Mouse (Mus musculus) stomach, embryonic 15.5 days (tissue): ENCODE results near the gene Chdh. TPM values are rescaled to one million over a fixed set of nuclear protein-coding genes. Genes with fewer than 3 reads are reported as not detected.

Experiments used
- ATAC-seq: fragments of 200-750 bp; cut with Nextera tagmentation; 2 replicates; pipeline ENCODE4 v1.8.0; 2017; ENCODE audit warnings: low read depth, moderate number of reproducible peaks, moderate TSS enrichment; ENCODE audit not compliant: insufficient read depth, low FRiP score
- H3K27ac ChIP-seq: fragments of 300-500 bp; sonication (generic); 2 replicates; pipeline ENCODE4 v1.5.1; 2015; ENCODE audit warnings: mild to moderate bottlenecking, inconsistent platforms
- H3K27me3 ChIP-seq: fragments of 300-500 bp; sonication (generic); replicated peaks from 2 replicates; pipeline ENCODE4 v1.6.1; 2015; ENCODE audit warnings: inconsistent platforms
- H3K36me3 ChIP-seq: fragments of 300-500 bp; sonication (generic); 2 replicates; pipeline ENCODE4 v1.6.1; 2015; ENCODE audit warnings: inconsistent platforms
- H3K4me1 ChIP-seq: fragments of 300-500 bp; sonication (generic); 2 replicates; pipeline ENCODE4 v1.6.1; 2015; ENCODE audit warnings: inconsistent platforms
- H3K4me2 ChIP-seq: fragments of 300-500 bp; sonication (generic); 2 replicates; pipeline ENCODE4 v1.6.1; 2015; ENCODE audit warnings: mild to moderate bottlenecking, inconsistent platforms
- H3K4me3 ChIP-seq: fragments of 300-500 bp; sonication (generic); replicated peaks from 2 replicates; pipeline ENCODE4 v1.5.1; 2015; ENCODE audit warnings: inconsistent platforms
- H3K9ac ChIP-seq: fragments of 300-500 bp; sonication (generic); 2 replicates; pipeline ENCODE4 v1.6.1; 2015; ENCODE audit warnings: inconsistent platforms
- H3K9me3 ChIP-seq: fragments of 300-500 bp; sonication (generic); 2 replicates; pipeline ENCODE4 v1.6.1; 2016; ENCODE audit warnings: inconsistent platforms
- WGBS: fragments of 180-500 bp; shearing (Covaris S2); methylation state at CpG from one replicate; pipeline ENCODE4 v1.1.7; 2015; 5-methylcytosine and 5-hydroxymethylcytosine counted together
- microRNA-seq: library from miRNA; unstranded; fragments of <30 nt; microRNA quantifications from one replicate; pipeline ENCODE4, GENCODE M21; 2016
- polyA plus RNA-seq: library from polyadenylated mRNA; unstranded; fragments of >200 nt; fragmentation: Nextera tagmentation; extraction: Ambion mirVana; gene quantifications from 2 replicates; pipeline ENCODE4 v1.2.1, GENCODE M21; 2015

Gene Chdh
- polyA plus RNA-seq, 1 experiment from 2014 or later: 1.2 TPM

- Histone ChIP-seq H3K9ac (no peak overlapping the region), H3K36me3 (no peaks in the 10 kb centered on the region), H3K4me3 (no peak overlapping the region), H3K27ac (no peak overlapping the region), H3K9me3 (no peaks in the 10 kb centered on the region), H3K27me3 (no peaks in the 10 kb centered on the region), H3K4me2 (no peak overlapping the region), H3K4me1 (0 out of 2 replicates have a peak, but pooled peaks cover 4% of the 10 kb centered on the region)
- no peak for ATAC-seq
- 70% methylated on average over 7 of the region's 7 CpGs for WGBS
These were observed 66.6 kb downstream of the Chdh start for GRCm38 (mm10) chr14:30075268-30075887.

DNA sequence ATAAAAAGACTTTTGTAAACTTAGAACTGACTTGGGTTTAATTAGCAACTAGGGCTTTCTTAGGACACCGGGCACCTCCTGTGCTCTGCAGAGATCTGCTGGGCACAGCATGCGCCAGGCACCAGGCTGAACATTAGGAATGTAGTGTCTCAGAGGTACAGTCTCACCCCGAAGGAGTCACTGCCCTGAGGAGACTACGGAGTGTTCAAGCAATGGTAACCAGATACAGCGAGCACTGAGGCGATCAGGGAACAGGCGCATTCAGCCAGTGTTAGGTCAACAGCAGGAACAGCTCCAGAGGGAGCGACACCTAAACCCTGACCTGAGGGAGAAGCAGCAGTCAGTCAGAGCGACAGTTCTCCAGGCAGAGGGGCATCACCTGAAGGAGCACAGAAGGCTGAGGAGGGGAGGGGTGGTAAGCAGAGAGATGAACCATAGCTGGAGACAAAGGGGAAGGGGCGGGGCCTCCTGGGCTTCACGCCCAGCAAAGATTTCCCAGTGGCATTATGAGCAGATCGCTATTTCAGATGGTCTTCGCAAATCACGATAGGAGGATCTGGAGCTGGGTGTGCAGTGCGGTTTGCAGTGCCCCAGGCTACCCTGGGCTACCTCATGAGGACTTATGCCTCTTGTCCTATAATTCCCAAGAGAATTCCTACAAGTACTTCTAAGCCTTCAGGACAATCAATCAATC, 69.4 kb downstream of the Chdh start:
- Histone ChIP-seq H3K36me3 (no peaks in the 10 kb centered on the region), H3K4me1 (0 out of 2 replicates have a peak, but pooled peaks cover 4% of the 10 kb centered on the region), H3K27ac (no peak overlapping the region), H3K9me3 (no peaks in the 10 kb centered on the region), H3K4me3 (no peak overlapping the region), H3K27me3 (no peaks in the 10 kb centered on the region), H3K4me2 (no peak overlapping the region), H3K9ac (no peak overlapping the region)
- ATAC-seq: no peak
- 73% methylated on average over 15 of the region's 15 CpGs for WGBS

DNA sequence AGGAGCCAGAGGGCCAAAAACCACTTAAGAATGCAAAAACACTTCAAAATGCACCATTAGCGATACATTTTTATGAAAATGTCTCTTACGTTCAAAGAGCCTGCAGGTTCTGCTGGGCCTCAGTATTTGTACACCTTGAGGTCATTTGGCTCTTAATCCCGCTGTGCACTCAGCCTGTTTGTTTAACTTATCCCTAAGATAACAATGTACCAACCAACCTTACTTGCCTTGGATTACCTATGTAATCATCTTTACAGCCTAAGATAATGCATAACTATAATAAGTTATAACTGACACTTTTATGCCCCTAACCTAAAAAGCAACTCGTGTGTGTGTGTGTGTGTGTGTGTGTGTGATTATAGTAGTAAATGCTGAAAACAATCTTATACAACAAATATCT, 70.9 kb downstream of the Chdh start:
- no peak overlapping the region for H3K4me3 ChIP-seq
- 50% methylated on average over 4 of the region's 4 CpGs for WGBS
- H3K27ac ChIP-seq: no peak overlapping the region
- no peak overlapping the region for H3K4me2 ChIP-seq
- no peaks in the 10 kb centered on the region for H3K9me3 ChIP-seq
- no peaks in the 10 kb centered on the region for H3K27me3 ChIP-seq
- 0 out of 2 replicates have a peak, but pooled peaks cover 4% of the 10 kb centered on the region for H3K4me1 ChIP-seq
- H3K36me3 ChIP-seq: no peaks in the 10 kb centered on the region
- ATAC-seq: no peak
- H3K9ac ChIP-seq: no peak overlapping the region

Small RNA genes lying within 50 kb of the gene (microRNA-seq; reads per million reads assigned to microRNA genes)
- not detected for gene Mir6947

Other genes with a start within 250 kb of the Chdh start
- 281 and 325 TPM in 2 replicates for gene Selenok, start 40.7 kb upstream of the Chdh start, polyA plus RNA-seq
- 51.6 and 60.4 TPM in 2 replicates for gene Actr8, start 30.7 kb upstream of the Chdh start, polyA plus RNA-seq
- 0.96 and 1.3 TPM in 2 replicates for gene Il17rb, start 127 bp upstream of the Chdh start, polyA plus RNA-seq